In genomic region chr13:23750839-23751477, GRCm38 (mm10) we compare ENCODE assay signal across 8 mouse cellular contexts. TPM values are rescaled to one million over a fixed set of nuclear protein-coding genes. Genes with fewer than 3 reads are reported as not detected.
A peak's percentile ranks its signal among the peaks of the same experiment; 100 is the strongest.
DNase-seq lines count a peak whose midpoint lies in the region; ATAC-seq and TF ChIP-seq lines count a peak whose summit lies in the region.
"Not testable (repeated sequence)": the region's sequence is repeated elsewhere in the genome, so short reads cannot be mapped to it uniquely, and the experiment has no call there.

Gene Hist1h2ab, plus strand, starts transcription at chr13:23751126.

- not testable (repeated sequence) for H3K9me3 ChIP-seq in CH12.LX (replicated peaks; ENCODE audit: low read length); heart, postnatal 0 days (replicated peaks; ENCODE audit: control insufficient read depth, low read length); liver, embryonic 12.5 days (replicated peaks); midbrain, postnatal 0 days (ENCODE audit: low read length)

- not testable (repeated sequence) for H3K27me3 ChIP-seq in CH12.LX (replicated peaks); heart, postnatal 0 days (ENCODE audit: control insufficient read depth, insufficient read depth, low read length); liver, embryonic 12.5 days (replicated peaks); midbrain, postnatal 0 days (ENCODE audit: insufficient read depth, low read length); splenic B cell, adult 2 months (ENCODE audit: control insufficient read depth, insufficient read depth, low read length, poor library complexity, severe bottlenecking)

- not testable (repeated sequence) for H3K79me2 ChIP-seq in CH12.LX (replicated peaks; ENCODE audit: control insufficient read depth, extremely low read depth, insufficient read depth, poor library complexity, severe bottlenecking)

- not testable (repeated sequence) for TF ChIP-seq CTCF in CH12.LX (conservative IDR thresholded peaks at IDR 0.05 in 1 of 2, IDR thresholded peaks at IDR 0.05 in 1 of 2; ENCODE audit: low read depth in 2 of 2, low read length in 2 of 2); heart, postnatal 0 days (IDR thresholded peaks at IDR 0.05; ENCODE audit: low read depth); midbrain, postnatal 0 days (IDR thresholded peaks at IDR 0.05)

- H3K36me3 ChIP-seq in CH12.LX (replicated peaks in 1 of 2; ENCODE audit: control insufficient read depth in 1 of 2, insufficient read depth in 1 of 2, low read length in 1 of 2); heart, postnatal 0 days (replicated peaks; ENCODE audit: control insufficient read depth, insufficient read depth, low read length); liver, embryonic 12.5 days; midbrain, postnatal 0 days (ENCODE audit: insufficient read depth, low read length); splenic B cell, adult 2 months (ENCODE audit: control insufficient read depth, insufficient read depth, low read length, poor library complexity, severe bottlenecking): not testable (repeated sequence)

- 1% methylated on average over 27 of the region's 47 CpGs for WGBS in heart, postnatal 0 days
- WGBS in liver, embryonic 12.5 days (ENCODE audit: insufficient replicate concordance), result 1% methylated on average over 28 of the region's 47 CpGs
- under 1% methylated on average over 26 of the region's 47 CpGs for WGBS in midbrain, postnatal 0 days

- H3K4me3 ChIP-seq in CH12.LX (replicated peaks in 1 of 3; ENCODE audit: low read depth in 2 of 3, low read length in 2 of 3, poor library complexity in 1 of 3), result peak within 1 kb of the TSS in 2 of 3 experiments; percentile 34 to 40
- H3K4me3 ChIP-seq in brown adipose tissue, adult 24 weeks (ENCODE audit: insufficient read depth, low read depth, low read length), result peak within 1 kb of the TSS; percentile 69
- H3K4me3 ChIP-seq in heart, postnatal 0 days (ENCODE audit: low read depth, low read length), result peak within 1 kb of the TSS; percentile 46
- H3K4me3 ChIP-seq in liver, embryonic 12.5 days, result peak within 1 kb of the TSS; percentile 45
- H3K4me3 ChIP-seq in midbrain, postnatal 0 days (ENCODE audit: low read depth, low read length), result peak within 1 kb of the TSS; percentile 41

- dilution Hi-C loops in CH12.LX (cut with MboI; ENCODE audit: extremely low pct_ligation_motif_present, extremely low pct_unique_long_range_greater_than_20kb, low sequenced_read_pairs), result not testable (repeated sequence)

- H3K4me2 ChIP-seq in CH12.LX (ENCODE audit: insufficient read depth, low read depth, poor library complexity, severe bottlenecking), result peak within 1 kb of the TSS; percentile 70; the same call in 1 of the 2 replicates
- peak within 1 kb of the TSS; percentile 70 for H3K4me2 ChIP-seq in heart, postnatal 0 days (ENCODE audit: low read depth, low read length)
- peak within 1 kb of the TSS; percentile 64 for H3K4me2 ChIP-seq in liver, embryonic 12.5 days
- peak within 1 kb of the TSS; percentile 68 for H3K4me2 ChIP-seq in midbrain, postnatal 0 days (ENCODE audit: low read depth, low read length, poor library complexity, severe bottlenecking)

- peak; percentile 52 for ATAC-seq in erythroid progenitor cell, adult 5-6 weeks (replicated peaks; ENCODE audit: low FRiP score, poor library complexity, severe bottlenecking)
- ATAC-seq in heart, postnatal 0 days (ENCODE audit: insufficient read depth, low read depth), result peak; percentile 42
- ATAC-seq in liver, embryonic 12.5 days, result peak; percentile 53
- peak; percentile 56; the same call in 1 of the 2 replicates for ATAC-seq in midbrain, postnatal 0 days (ENCODE audit: low FRiP score)

- TF ChIP-seq POLR2A in CH12.LX (IDR thresholded peaks at IDR 0.05; ENCODE audit: low read depth, low read length), result peak; percentile 99

- TF ChIP-seq EP300 in CH12.LX (IDR thresholded peaks at IDR 0.05; ENCODE audit: low read length); heart, postnatal 0 days (IDR thresholded peaks at IDR 0.05; ENCODE audit: low read depth): not testable (repeated sequence)

- peak within 1 kb of the TSS; percentile 84 for H3K9ac ChIP-seq in CH12.LX (ENCODE audit: insufficient read depth, low read depth)
- peak within 1 kb of the TSS; percentile 54 for H3K9ac ChIP-seq in heart, postnatal 0 days (replicated peaks; ENCODE audit: low read depth, low read length)
- H3K9ac ChIP-seq in liver, embryonic 12.5 days, result peak within 1 kb of the TSS; percentile 82
- 0 out of 2 replicates have a peak within 1 kb of the TSS, but pooled peaks have one; percentile 36 for H3K9ac ChIP-seq in midbrain, postnatal 0 days (replicated peaks; ENCODE audit: low read length, poor library complexity, severe bottlenecking)

- in situ Hi-C loops in CH12.LX (cut with MboI; ENCODE audit: low pct_ligation_motif_present, low pct_unique_long_range_greater_than_20kb, low sequenced_read_pairs), result loop anchor here (25.0 kb wide), 1 partner anchor 1714 kb away; the partner anchor contains the start of genes Hist1h2ag, Hist1h2ah, Hist1h2bj and Hist1h2bk

- not testable (repeated sequence) for TF ChIP-seq RAD21 in CH12.LX (IDR thresholded peaks at IDR 0.05; ENCODE audit: low read depth, low read length)

- DNase-seq in CH12.LX (ENCODE audit: extremely low read depth), result peak; percentile 82
- peak; percentile 88 for DNase-seq in heart, postnatal 0 days (ENCODE audit: low spot score)
- DNase-seq in kidney, postnatal 10 days, result peak; percentile 45
- DNase-seq in midbrain, postnatal 0 days (ENCODE audit: low spot score), result peak; percentile 75
- DNase-seq in splenic B cell, adult 2 months (ENCODE audit: low read depth, low spot score), result peak; percentile 80

- H3K4me1 ChIP-seq in CH12.LX (ENCODE audit: control insufficient read depth in 1 of 2, insufficient read depth in 2 of 2), result peaks cover 0 to 34% of the 10 kb centered on the region in 2 experiments; a peak in 2 of 4 replicates
- not testable (repeated sequence) for H3K4me1 ChIP-seq in brown adipose tissue, adult 24 weeks (ENCODE audit: control insufficient read depth, insufficient read depth, insufficient read length, low read length); heart, postnatal 0 days (ENCODE audit: control insufficient read depth, insufficient read depth); midbrain, postnatal 0 days (ENCODE audit: insufficient read depth, low read length)
- peaks cover 54% of the 10 kb centered on the region for H3K4me1 ChIP-seq in liver, embryonic 12.5 days

- peak within 1 kb of the TSS; percentile 95 for H3K27ac ChIP-seq in CH12.LX (ENCODE audit: insufficient read depth, low read depth)
- peak within 1 kb of the TSS; percentile 39 for H3K27ac ChIP-seq in brown adipose tissue, adult 24 weeks (replicated peaks; ENCODE audit: low read depth, low read length)
- H3K27ac ChIP-seq in heart, postnatal 0 days (ENCODE audit: low read depth), result peak within 1 kb of the TSS; percentile 95
- H3K27ac ChIP-seq in liver, embryonic 12.5 days, result peak within 1 kb of the TSS; percentile 100
- peak within 1 kb of the TSS; percentile 83 for H3K27ac ChIP-seq in midbrain, postnatal 0 days (ENCODE audit: low read depth, low read length)

TF ChIP-seq in CH12.LX, 34 proteins besides CTCF, POLR2A, EP300 and RAD21:
- TF ChIP-seq POLR2AphosphoS2 (IDR thresholded peaks at IDR 0.05; ENCODE audit: low read depth, low read length) (peak; percentile 97), HCFC1 (IDR thresholded peaks at IDR 0.05; ENCODE audit: low read depth, low read length) (peak; percentile 59), TCF12 (IDR thresholded peaks at IDR 0.05; ENCODE audit: low read depth, low read length) (peak; percentile 90), CHD2 (IDR thresholded peaks at IDR 0.05; ENCODE audit: low read length) (peak; percentile 86), TBP (conservative IDR thresholded peaks at IDR 0.05; ENCODE audit: low read depth, low read length) (peak; percentile 99), UBTF (IDR thresholded peaks at IDR 0.05; ENCODE audit: low read depth, low read length) (peak; percentile 99), SIN3A (IDR thresholded peaks at IDR 0.05; ENCODE audit: low read length) (0 out of 2 replicates have a peak, but pooled peaks have one; percentile 76), ZMIZ1 (IDR thresholded peaks at IDR 0.05; ENCODE audit: low read depth, low read length) (peak; percentile 99), NELFE (IDR thresholded peaks at IDR 0.05; ENCODE audit: low read depth, low read length) (peak; percentile 99)

RNA-seq across cellular contexts. Expression of gene Hist1h2ab, which starts in this region (rescaled TPM):
- total RNA-seq in CH12.LX (2012; rRNA removed) (1,936 and 2,243 TPM in 2 replicates), CH12.LX (2014; rRNA removed) (24.9 and 32.6 TPM in 2 replicates)
- 2.9 TPM in 2 replicates for polyA plus RNA-seq in CH12.LX (2012; ENCODE audit: insufficient read length, low read depth)
- polyA plus RNA-seq in brown adipose tissue, adult 24 weeks (2012; ENCODE audit: insufficient read depth, insufficient read length, missing spikeins), result not detected in 2 replicates
- total RNA-seq in erythroid progenitor cell, adult 5-6 weeks (2015; ENCODE audit: low replicate concordance), result 222 and 372 TPM in 2 replicates
- 5,516 and 10,292 TPM in 2 replicates for total RNA-seq in erythroid progenitor cell, adult 5-6 weeks (2017; ENCODE audit: low replicate concordance)
- 667 and 733 TPM in 2 replicates for total RNA-seq in heart, postnatal 0 days (2014; rRNA removed; ENCODE audit: low replicate concordance)
- polyA plus RNA-seq in heart, postnatal 0 days (2015; fragmentation: Nextera tagmentation; extraction: Ambion mirVana), result 5.6 and 7.6 TPM in 2 replicates
- 70.3 TPM in 2 replicates for polyA plus RNA-seq in liver, embryonic 12.5 days (2016; fragmentation: Nextera tagmentation; extraction: Ambion mirVana)
- 98.5 and 290 TPM in 2 replicates for total RNA-seq in midbrain, postnatal 0 days (2014; rRNA removed)
- polyA plus RNA-seq in midbrain, postnatal 0 days (2015; fragmentation: Nextera tagmentation; extraction: Ambion mirVana), result 2.1 and 2.4 TPM in 2 replicates

Comparison
In these comparisons a context has a peak if more than half of its experiments do, and no peak if none do; other contexts are left out.
1. Peak in every context shown above with its lines: DNase-seq, ATAC-seq, H3K4me3 ChIP-seq and H3K27ac ChIP-seq.
2. H3K27ac ChIP-seq: peak in every context shown above with its lines; median percentile 100 in liver, embryonic 12.5 days; 95 in CH12.LX; 95 in heart, postnatal 0 days; 83 in midbrain, postnatal 0 days; 39 in brown adipose tissue, adult 24 weeks.